ENCODE assay signal across 23 mouse cellular contexts in genomic region chr7:49006886-49007285, GRCm38 (mm10).
DNase-seq lines count a peak whose midpoint lies in the region; ATAC-seq and TF ChIP-seq lines count a peak whose summit lies in the region.
"Had no signal": no experiment of that assay in that cellular context is flagged by ENCODE, and none has a peak within 500 bp of the region (broad histone marks: within the 10 kb centered on the region; RNA-seq: fewer than 3 reads in every experiment).

No protein-coding gene starts in this region.

- 25% methylated on average over 7 of the region's 7 CpGs for WGBS in intestine, embryonic 14.5 days
- 30% methylated on average over 7 of the region's 7 CpGs for WGBS in intestine, embryonic 15.5 days
- 27% methylated on average over 7 of the region's 7 CpGs for WGBS in lung, adult 2 months
- 62% methylated on average over 7 of the region's 7 CpGs for WGBS in hindbrain, embryonic 12.5 days
- 72% methylated on average over 7 of the region's 7 CpGs for WGBS in forebrain, embryonic 15.5 days

- DNase-seq in intestine, embryonic 14.5 days (ENCODE audit: low spot score) = no peak
- DNase-seq in lung, postnatal 14 days = peak; percentile 25
- DNase-seq in lung, adult 2 months = no peak
- peak; percentile 52 for DNase-seq in adrenal gland, adult 8-10 months
- no peak for DNase-seq in cerebellum, adult 8-10 months
- DNase-seq: B cell, adult 2 months; cerebellum, adult 18-20 months; gastrocnemius, postnatal 14 days; heart, adult 2 months; kidney, postnatal 36 days; layer of hippocampus, adult 9-11 months; right cerebral cortex, postnatal 25 days; thymus, postnatal 14 days had no signal

- no peak for TF ChIP-seq POLR2A in lung, adult 2 months (IDR thresholded peaks at IDR 0.05; ENCODE audit: borderline replicate concordance, extremely low read depth, low read depth, low read length)

- no peaks in the 10 kb centered on the region for H3K27me3 ChIP-seq in intestine, embryonic 14.5 days (replicated peaks; ENCODE audit: control insufficient read depth, insufficient read depth, low read length)
- no peaks in the 10 kb centered on the region for H3K27me3 ChIP-seq in intestine, embryonic 15.5 days (replicated peaks)
- H3K27me3 ChIP-seq in hindbrain, embryonic 12.5 days = no peaks in the 10 kb centered on the region
- H3K27me3 ChIP-seq in forebrain, embryonic 15.5 days = no peaks in the 10 kb centered on the region
- H3K27me3 ChIP-seq: embryonic facial prominence, embryonic 15.5 days; Patski had no signal

- no peak overlapping the region for H3K4me3 ChIP-seq in intestine, embryonic 14.5 days (ENCODE audit: low read depth, low read length)
- H3K4me3 ChIP-seq in intestine, embryonic 15.5 days (replicated peaks) = no peak overlapping the region
- H3K4me3 ChIP-seq in lung, adult 2 months (replicated peaks; ENCODE audit: extremely low read depth, low read depth, low read length) = no peak overlapping the region
- H3K4me3 ChIP-seq in hindbrain, embryonic 12.5 days = no peak overlapping the region
- H3K4me3 ChIP-seq in forebrain, embryonic 15.5 days = no peak overlapping the region
- H3K4me3 ChIP-seq: embryonic facial prominence, embryonic 15.5 days; heart, adult 2 months; limb, embryonic 12.5 days; liver, embryonic 15.5 days had no signal

- H3K9me3 ChIP-seq in intestine, embryonic 14.5 days (ENCODE audit: control insufficient read depth, low read length) = no peaks in the 10 kb centered on the region
- no peaks in the 10 kb centered on the region for H3K9me3 ChIP-seq in intestine, embryonic 15.5 days
- no peaks in the 10 kb centered on the region for H3K9me3 ChIP-seq in hindbrain, embryonic 12.5 days (replicated peaks)
- H3K9me3 ChIP-seq in forebrain, embryonic 15.5 days = no peaks in the 10 kb centered on the region
- H3K9me3 ChIP-seq: embryonic facial prominence, embryonic 15.5 days; limb, embryonic 12.5 days; liver, embryonic 15.5 days had no signal

- no peak overlapping the region for H3K9ac ChIP-seq in intestine, embryonic 14.5 days (ENCODE audit: low read length)
- no peak overlapping the region for H3K9ac ChIP-seq in intestine, embryonic 15.5 days
- no peak overlapping the region for H3K9ac ChIP-seq in hindbrain, embryonic 12.5 days
- H3K9ac ChIP-seq in forebrain, embryonic 15.5 days (replicated peaks) = no peak overlapping the region
- H3K9ac ChIP-seq: embryonic facial prominence, embryonic 15.5 days; limb, embryonic 12.5 days; liver, embryonic 15.5 days had no signal

- TF ChIP-seq CTCF in lung, adult 2 months (IDR thresholded peaks at IDR 0.05; ENCODE audit: insufficient read depth, low read length) = no peak

- H3K4me2 ChIP-seq in intestine, embryonic 14.5 days (ENCODE audit: low read length) = no peak overlapping the region
- no peak overlapping the region for H3K4me2 ChIP-seq in intestine, embryonic 15.5 days (replicated peaks)
- no peak overlapping the region for H3K4me2 ChIP-seq in hindbrain, embryonic 12.5 days (replicated peaks)
- H3K4me2 ChIP-seq in forebrain, embryonic 15.5 days (replicated peaks) = no peak overlapping the region
- H3K4me2 ChIP-seq: embryonic facial prominence, embryonic 15.5 days; limb, embryonic 12.5 days; liver, embryonic 15.5 days had no signal

- H3K27ac ChIP-seq in intestine, embryonic 14.5 days (ENCODE audit: low read depth) = 0 out of 2 replicates have a peak overlapping the region, but pooled peaks have one; percentile 11
- H3K27ac ChIP-seq in intestine, embryonic 15.5 days = no peak overlapping the region
- H3K27ac ChIP-seq in hindbrain, embryonic 12.5 days = peak overlapping the region; percentile 8; the same call in 1 of the 2 replicates
- no peak overlapping the region for H3K27ac ChIP-seq in forebrain, embryonic 15.5 days (replicated peaks)
- H3K27ac ChIP-seq: embryonic facial prominence, embryonic 15.5 days; heart, adult 2 months; limb, embryonic 12.5 days; liver, embryonic 15.5 days; stomach, postnatal 0 days had no signal

- no peaks in the 10 kb centered on the region; the same call in 1 of the 2 replicates for H3K4me1 ChIP-seq in intestine, embryonic 14.5 days (replicated peaks; ENCODE audit: control insufficient read depth, insufficient read depth, low read length)
- H3K4me1 ChIP-seq in intestine, embryonic 15.5 days (replicated peaks) = peaks cover 7% of the 10 kb centered on the region
- no peaks in the 10 kb centered on the region; the same call in 1 of the 2 replicates for H3K4me1 ChIP-seq in lung, adult 2 months (ENCODE audit: control insufficient read depth, insufficient read depth, low read length)
- H3K4me1 ChIP-seq in hindbrain, embryonic 12.5 days = peaks cover 39% of the 10 kb centered on the region
- peaks cover 3% of the 10 kb centered on the region; the same call in 1 of the 2 replicates for H3K4me1 ChIP-seq in forebrain, embryonic 15.5 days
- H3K4me1 ChIP-seq: embryonic facial prominence, embryonic 15.5 days; limb, embryonic 12.5 days had no signal

- H3K36me3 ChIP-seq in intestine, embryonic 14.5 days (ENCODE audit: control insufficient read depth, insufficient read depth, low read length) = no peaks in the 10 kb centered on the region
- no peaks in the 10 kb centered on the region for H3K36me3 ChIP-seq in intestine, embryonic 15.5 days
- no peaks in the 10 kb centered on the region for H3K36me3 ChIP-seq in hindbrain, embryonic 12.5 days
- no peaks in the 10 kb centered on the region for H3K36me3 ChIP-seq in forebrain, embryonic 15.5 days
- H3K36me3 ChIP-seq: embryonic facial prominence, embryonic 15.5 days; limb, embryonic 12.5 days; liver, embryonic 15.5 days had no signal

- ATAC-seq in intestine, embryonic 14.5 days (replicated peaks; ENCODE audit: low FRiP score, low TSS enrichment, low read depth) = no peak
- no peak for ATAC-seq in intestine, embryonic 15.5 days
- ATAC-seq in hindbrain, embryonic 12.5 days (ENCODE audit: low FRiP score) = no peak
- no peak for ATAC-seq in forebrain, embryonic 15.5 days (replicated peaks)
- ATAC-seq: intestine, embryonic 16.5 days; midbrain, embryonic 16.5 days; Patski had no signal

Comparison
In these comparisons a context has a peak if more than half of its experiments do, and no peak if none do; other contexts are left out.
1. DNase-seq: peak in lung, postnatal 14 days (single experiment) and adrenal gland, adult 8-10 months (single experiment); none in intestine, embryonic 14.5 days (single experiment), lung, adult 2 months (single experiment) and cerebellum, adult 8-10 months (single experiment).
2. H3K27ac ChIP-seq: peak in intestine, embryonic 14.5 days (single experiment) and hindbrain, embryonic 12.5 days (single experiment); none in intestine, embryonic 15.5 days (single experiment) and forebrain, embryonic 15.5 days (single experiment).